Mouse (Mus musculus): ENCODE data around the gene Zfp523.

DNA sequence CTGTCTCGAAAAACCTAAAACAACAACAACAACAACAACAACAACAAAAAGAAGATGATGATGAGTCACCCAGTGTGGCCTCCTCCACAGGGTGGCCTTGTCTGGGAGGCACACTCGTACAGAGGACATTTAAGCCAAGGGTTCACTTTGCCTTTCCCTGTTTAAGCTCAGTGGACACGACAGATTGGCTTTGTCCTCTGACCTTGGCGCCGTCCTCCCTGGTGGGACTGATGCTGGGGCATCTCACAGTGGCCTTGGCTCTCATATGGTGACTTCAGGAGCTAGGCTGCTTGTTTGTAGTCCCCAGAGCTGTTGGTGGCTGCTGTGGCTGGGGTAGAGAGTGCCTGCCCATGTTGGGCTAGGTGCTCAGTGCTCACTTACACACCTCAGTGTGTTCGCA is 67.3 kb downstream of the Zfp523 start:
- TF ChIP-seq CTCF (IDR thresholded peaks at IDR 0.05; ENCODE audit: low read depth) (no peak), EP300 (optimal IDR thresholded peaks at IDR 0.05) (no peak)

All from stomach, postnatal 0 days (tissue).